Mouse (Mus musculus) ES-E14 (cell line): ENCODE measurements around the gene Med27.

Source experiments
- HCFC1 ChIP-seq: IDR thresholded peaks from 2 replicates; pipeline ENCODE4 v1.6.1; 2012; ENCODE audit warnings: low read length, inconsistent platforms, borderline replicate concordance; ENCODE audit not compliant: insufficient read depth
- ZC3H11A ChIP-seq: IDR thresholded peaks from 2 replicates; pipeline ENCODE4 v1.6.1; 2012; ENCODE audit warnings: low read depth, mild to moderate bottlenecking, inconsistent platforms, low read length, borderline replicate concordance

DNA sequence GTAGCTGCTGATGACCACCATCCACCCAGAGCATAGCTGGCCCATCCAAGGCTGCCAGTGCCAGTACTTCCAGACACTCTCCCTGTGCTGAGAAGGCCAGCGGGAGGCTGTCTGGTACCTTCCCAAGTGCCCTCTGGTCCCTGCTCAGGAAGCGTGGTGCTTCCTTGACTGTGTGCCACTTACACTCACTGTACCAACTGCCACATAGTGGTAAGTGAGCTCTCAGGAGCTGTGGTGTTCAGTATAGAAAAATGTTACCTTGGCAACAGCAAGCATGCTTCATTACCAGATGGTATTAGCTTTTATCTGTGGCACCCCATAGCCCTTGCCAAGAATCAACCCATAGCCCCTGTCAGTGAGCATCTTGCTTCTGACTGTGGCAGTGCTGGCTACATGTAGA, 148.7 kb downstream of the Med27 start:
- TF ChIP-seq ZC3H11A (no peak), HCFC1 (no peak)
